Mouse (Mus musculus): ENCODE measurements at regions not wholly inside any gene's neighbourhood (a gene's known extent, or its start where the extent isn't known, plus 50 kb on each side); places are given as distances from the start of the nearest gene placed in this dataset.

DNA sequence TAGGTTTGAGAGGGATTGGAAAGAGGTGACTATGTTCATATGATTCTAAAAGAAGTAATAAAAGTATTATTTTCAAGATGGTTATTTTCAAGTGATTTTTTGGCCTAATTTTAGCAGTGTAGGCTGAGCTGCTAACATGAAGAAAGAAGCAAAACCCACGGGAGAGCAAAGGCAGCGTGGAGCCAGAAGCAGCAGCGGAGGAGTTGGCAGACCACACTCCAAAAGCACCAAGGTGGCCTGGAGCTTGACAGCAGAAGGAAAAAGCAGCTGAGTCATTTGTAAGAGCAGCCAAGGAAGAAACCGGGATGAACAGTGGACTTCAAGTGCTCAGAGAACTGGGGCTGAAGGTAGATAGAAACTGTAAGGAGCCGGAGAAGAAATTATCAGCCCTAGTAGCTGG is 55.9 kb downstream of the Hdgfl1 start:
- DNase-seq (ENCODE audit: low spot score in 2 of 2), result peak; percentile 24 to 72

DNA sequence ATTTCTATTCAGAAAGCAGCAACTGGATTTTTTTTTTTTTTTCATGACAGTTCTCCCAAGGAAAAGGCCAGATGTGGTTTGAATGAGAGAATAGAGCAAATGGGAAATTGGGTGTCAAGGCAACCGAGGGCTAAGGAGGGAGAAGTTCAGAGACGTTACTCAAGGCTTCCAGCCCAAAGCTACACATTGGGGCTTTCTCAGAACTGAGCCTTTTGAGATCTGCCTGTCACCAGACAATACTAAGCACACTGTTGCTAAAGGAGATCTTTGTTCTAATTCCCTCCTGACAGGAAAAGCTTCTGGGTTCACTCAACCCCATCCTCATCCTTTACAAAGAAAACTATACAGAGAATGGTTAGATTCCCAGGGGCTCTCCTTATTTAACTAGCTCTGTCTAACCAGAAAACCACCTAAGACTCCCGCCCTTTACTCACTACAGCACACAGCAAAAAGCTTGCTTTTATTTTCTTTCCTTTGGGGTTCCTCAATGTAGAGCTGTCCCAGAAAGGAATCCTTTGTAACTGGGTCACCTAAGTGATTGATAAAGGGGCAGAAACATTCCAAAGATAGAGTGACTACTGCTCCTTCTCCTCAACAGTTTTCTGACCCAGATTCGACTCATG is 70.8 kb downstream of the Hdgfl1 start:
- no peak for DNase-seq (ENCODE audit: low spot score in 2 of 2)

- DNase-seq (ENCODE audit: low spot score in 2 of 2), result no peak
These were observed 110.5 kb downstream of the Hdgfl1 start for GRCm38 (mm10) chr13:26659471-26659870.

DNA sequence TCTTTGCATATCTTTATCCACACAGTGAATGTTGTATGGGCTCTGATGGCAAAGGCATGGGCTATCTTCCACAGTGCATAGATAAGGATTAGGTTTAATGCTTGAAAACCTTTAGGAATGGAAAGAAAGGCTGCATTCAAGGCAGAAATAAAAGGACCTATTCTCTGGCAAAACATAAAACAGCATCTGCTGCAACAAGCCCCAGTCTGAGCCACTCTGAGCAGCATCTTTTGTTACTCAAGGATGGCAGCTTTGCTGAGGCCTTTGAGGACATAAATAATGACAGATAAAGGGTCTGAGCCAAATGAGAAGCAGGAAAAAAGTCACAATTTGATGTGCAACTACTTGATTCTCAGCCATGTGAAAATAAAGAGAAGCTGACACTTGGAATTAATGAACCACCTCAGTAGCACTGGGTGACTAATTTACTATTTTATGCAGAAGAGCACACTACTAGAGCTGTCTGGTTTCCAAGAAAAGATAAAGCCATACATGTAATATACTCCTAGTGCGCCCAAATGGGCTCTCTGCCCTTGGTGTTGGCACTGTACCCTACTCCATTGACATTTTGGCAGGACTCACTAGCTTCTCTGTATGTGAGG is 112.9 kb downstream of the Hdgfl1 start:
- DNase-seq (ENCODE audit: low spot score in 2 of 2), result peak; percentile 1 to 6

All from frontal cortex, postnatal 36 days (tissue).